Mouse (Mus musculus): ENCODE data around the gene Troap. TPM values are rescaled to one million over a fixed set of nuclear protein-coding genes. Genes with fewer than 3 reads are reported as not detected.
A peak's percentile ranks its signal among the peaks of the same experiment; 100 is the strongest.

The Troap gene
- polyA plus RNA-seq (2014; fragmentation: Nextera tagmentation; extraction: Ambion mirVana), result 33.4 and 37.2 TPM in 2 replicates

GRCm38 (mm10) chr15:99074019-99074599 lies at the start of gene Troap:
Gene Troap (plus strand): TSS chr15:99074575.
- Histone ChIP-seq H3K9ac (ENCODE audit: low read length) (peak within 1 kb of the TSS; percentile 86), H3K36me3 (ENCODE audit: control insufficient read depth, insufficient read depth, low read length) (peaks cover 12% of the 10 kb centered on the region; the same call in 1 of the 2 replicates), H3K4me1 (ENCODE audit: control insufficient read depth, insufficient read depth, low read length) (peaks cover 10% of the 10 kb centered on the region), H3K4me3 (ENCODE audit: low read depth, low read length) (peak within 1 kb of the TSS; percentile 61), H3K4me2 (ENCODE audit: low read depth, severe bottlenecking) (peak within 1 kb of the TSS; percentile 90), H3K27ac (replicated peaks; ENCODE audit: low read depth, low read length) (peak within 1 kb of the TSS; percentile 84), H3K27me3 (ENCODE audit: control insufficient read depth, insufficient read depth, low read length) (no peaks in the 10 kb centered on the region), H3K9me3 (ENCODE audit: control insufficient read depth, low read length) (no peaks in the 10 kb centered on the region)
- 20% methylated on average over 9 of the region's 9 CpGs for WGBS
- DNase-seq (ENCODE audit: low spot score), result no peak
- peak; percentile 49; the same call in 1 of the 2 replicates for ATAC-seq (ENCODE audit: insufficient number of reproducible peaks, low FRiP score, low TSS enrichment, low read depth)

DNA sequence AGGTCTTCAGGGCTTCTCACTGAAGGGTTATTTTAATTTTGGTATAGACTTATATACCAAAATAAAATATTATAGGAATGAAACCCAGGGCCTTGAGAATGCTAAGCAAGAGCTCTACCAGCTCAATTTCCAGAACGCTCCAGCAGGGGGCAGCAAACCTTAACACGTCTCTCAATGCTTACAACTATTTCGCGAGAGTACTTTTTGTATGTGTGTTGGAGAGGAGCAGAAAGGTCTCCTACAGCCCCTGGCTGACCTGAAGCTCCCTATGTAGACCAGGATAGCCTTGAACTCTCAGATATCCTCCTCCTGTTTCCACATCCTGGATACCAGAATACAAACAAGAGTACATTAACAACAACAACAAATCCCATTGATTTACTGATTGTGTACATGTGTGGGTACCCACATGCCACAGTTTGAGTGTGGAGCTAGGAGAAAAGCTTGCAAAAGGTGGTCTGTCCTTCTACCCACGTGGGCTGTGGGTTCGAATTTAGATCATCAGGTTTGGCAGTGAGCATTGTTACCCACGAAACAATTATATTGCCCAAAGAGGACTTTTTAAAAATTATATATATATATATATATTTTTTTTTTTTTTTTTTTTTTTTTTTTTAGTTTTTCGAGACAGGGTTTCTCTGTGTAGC lies 49.6 kb upstream of the Troap start:
- no peaks in the 10 kb centered on the region for H3K27me3 ChIP-seq (ENCODE audit: control insufficient read depth, insufficient read depth, low read length)
- no peaks in the 10 kb centered on the region for H3K4me1 ChIP-seq (ENCODE audit: control insufficient read depth, insufficient read depth, low read length)
- no peak overlapping the region for H3K4me2 ChIP-seq (ENCODE audit: low read depth, severe bottlenecking)
- H3K27ac ChIP-seq (replicated peaks; ENCODE audit: low read depth, low read length), result no peak overlapping the region
- peak; percentile 92 for DNase-seq (ENCODE audit: low spot score)
- H3K9me3 ChIP-seq (ENCODE audit: control insufficient read depth, low read length), result no peaks in the 10 kb centered on the region
- 28% methylated on average over 7 of the region's 8 CpGs for WGBS
- no peaks in the 10 kb centered on the region for H3K36me3 ChIP-seq (ENCODE audit: control insufficient read depth, insufficient read depth, low read length)
- ATAC-seq (ENCODE audit: insufficient number of reproducible peaks, low FRiP score, low TSS enrichment, low read depth), result no peak
- no peak overlapping the region for H3K9ac ChIP-seq (ENCODE audit: low read length)
- H3K4me3 ChIP-seq (ENCODE audit: low read depth, low read length), result no peak overlapping the region

DNA sequence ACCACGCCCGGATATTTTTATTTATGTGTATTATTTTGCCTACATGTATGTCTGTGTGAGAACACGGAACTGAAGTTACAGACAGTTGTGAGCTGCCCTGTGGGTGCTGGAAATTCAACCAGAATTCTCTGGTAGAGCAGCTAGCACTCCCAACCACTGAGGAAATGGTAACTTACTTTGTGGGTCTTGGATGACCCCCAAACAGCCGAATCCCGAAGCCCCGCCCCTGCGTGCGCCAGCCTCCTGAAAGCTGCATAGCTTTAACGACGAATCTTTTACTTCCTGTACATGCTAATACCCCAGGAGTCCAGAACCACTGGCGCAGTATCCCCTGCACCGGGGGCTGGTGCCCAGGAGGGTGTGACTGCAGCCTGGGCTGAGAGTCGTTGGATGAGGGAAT lies 49.0 kb upstream of the Troap start:
- no peak overlapping the region for H3K9ac ChIP-seq (ENCODE audit: low read length)
- H3K36me3 ChIP-seq (ENCODE audit: control insufficient read depth, insufficient read depth, low read length), result no peaks in the 10 kb centered on the region
- no peaks in the 10 kb centered on the region for H3K9me3 ChIP-seq (ENCODE audit: control insufficient read depth, low read length)
- H3K4me1 ChIP-seq (ENCODE audit: control insufficient read depth, insufficient read depth, low read length), result no peaks in the 10 kb centered on the region
- no peak overlapping the region for H3K27ac ChIP-seq (replicated peaks; ENCODE audit: low read depth, low read length)
- no peaks in the 10 kb centered on the region for H3K27me3 ChIP-seq (ENCODE audit: control insufficient read depth, insufficient read depth, low read length)
- H3K4me2 ChIP-seq (ENCODE audit: low read depth, severe bottlenecking), result no peak overlapping the region
- DNase-seq (ENCODE audit: low spot score) (no peak), ATAC-seq (ENCODE audit: insufficient number of reproducible peaks, low FRiP score, low TSS enrichment, low read depth) (no peak)
- no peak overlapping the region for H3K4me3 ChIP-seq (ENCODE audit: low read depth, low read length)
- 70% methylated on average over 13 of the region's 13 CpGs for WGBS

GRCm38 (mm10) chr15:99026259-99026658 lies 48.1 kb upstream of the Troap start:
- no peaks in the 10 kb centered on the region for H3K36me3 ChIP-seq (ENCODE audit: control insufficient read depth, insufficient read depth, low read length)
- no peak overlapping the region for H3K9ac ChIP-seq (ENCODE audit: low read length)
- no peaks in the 10 kb centered on the region for H3K4me1 ChIP-seq (ENCODE audit: control insufficient read depth, insufficient read depth, low read length)
- H3K27ac ChIP-seq (replicated peaks; ENCODE audit: low read depth, low read length), result no peak overlapping the region
- DNase-seq (ENCODE audit: low spot score), result peak; percentile 62
- H3K27me3 ChIP-seq (ENCODE audit: control insufficient read depth, insufficient read depth, low read length), result no peaks in the 10 kb centered on the region
- H3K4me2 ChIP-seq (ENCODE audit: low read depth, severe bottlenecking), result no peak overlapping the region
- no peak for ATAC-seq (ENCODE audit: insufficient number of reproducible peaks, low FRiP score, low TSS enrichment, low read depth)
- 65% methylated on average over 4 of the region's 4 CpGs for WGBS
- H3K4me3 ChIP-seq (ENCODE audit: low read depth, low read length), result no peak overlapping the region
- H3K9me3 ChIP-seq (ENCODE audit: control insufficient read depth, low read length), result no peaks in the 10 kb centered on the region

GRCm38 (mm10) chr15:99027116-99027515 lies 47.3 kb upstream of the Troap start:
- Histone ChIP-seq H3K36me3 (ENCODE audit: control insufficient read depth, insufficient read depth, low read length) (no peaks in the 10 kb centered on the region), H3K27ac (replicated peaks; ENCODE audit: low read depth, low read length) (no peak overlapping the region), H3K4me1 (ENCODE audit: control insufficient read depth, insufficient read depth, low read length) (peaks cover 1% of the 10 kb centered on the region; the same call in 1 of the 2 replicates), H3K9me3 (ENCODE audit: control insufficient read depth, low read length) (no peaks in the 10 kb centered on the region), H3K4me3 (ENCODE audit: low read depth, low read length) (no peak overlapping the region), H3K9ac (ENCODE audit: low read length) (no peak overlapping the region), H3K4me2 (ENCODE audit: low read depth, severe bottlenecking) (no peak overlapping the region), H3K27me3 (ENCODE audit: control insufficient read depth, insufficient read depth, low read length) (no peaks in the 10 kb centered on the region)
- no peak for ATAC-seq (ENCODE audit: insufficient number of reproducible peaks, low FRiP score, low TSS enrichment, low read depth)
- 75% methylated on average over 5 of the region's 5 CpGs for WGBS
- DNase-seq (ENCODE audit: low spot score), result no peak

- H3K36me3 ChIP-seq (ENCODE audit: control insufficient read depth, insufficient read depth, low read length), result no peaks in the 10 kb centered on the region
- no peak for DNase-seq (ENCODE audit: low spot score)
These were observed 45.4 kb upstream of the Troap start for GRCm38 (mm10) chr15:99028874-99029458.

DNA sequence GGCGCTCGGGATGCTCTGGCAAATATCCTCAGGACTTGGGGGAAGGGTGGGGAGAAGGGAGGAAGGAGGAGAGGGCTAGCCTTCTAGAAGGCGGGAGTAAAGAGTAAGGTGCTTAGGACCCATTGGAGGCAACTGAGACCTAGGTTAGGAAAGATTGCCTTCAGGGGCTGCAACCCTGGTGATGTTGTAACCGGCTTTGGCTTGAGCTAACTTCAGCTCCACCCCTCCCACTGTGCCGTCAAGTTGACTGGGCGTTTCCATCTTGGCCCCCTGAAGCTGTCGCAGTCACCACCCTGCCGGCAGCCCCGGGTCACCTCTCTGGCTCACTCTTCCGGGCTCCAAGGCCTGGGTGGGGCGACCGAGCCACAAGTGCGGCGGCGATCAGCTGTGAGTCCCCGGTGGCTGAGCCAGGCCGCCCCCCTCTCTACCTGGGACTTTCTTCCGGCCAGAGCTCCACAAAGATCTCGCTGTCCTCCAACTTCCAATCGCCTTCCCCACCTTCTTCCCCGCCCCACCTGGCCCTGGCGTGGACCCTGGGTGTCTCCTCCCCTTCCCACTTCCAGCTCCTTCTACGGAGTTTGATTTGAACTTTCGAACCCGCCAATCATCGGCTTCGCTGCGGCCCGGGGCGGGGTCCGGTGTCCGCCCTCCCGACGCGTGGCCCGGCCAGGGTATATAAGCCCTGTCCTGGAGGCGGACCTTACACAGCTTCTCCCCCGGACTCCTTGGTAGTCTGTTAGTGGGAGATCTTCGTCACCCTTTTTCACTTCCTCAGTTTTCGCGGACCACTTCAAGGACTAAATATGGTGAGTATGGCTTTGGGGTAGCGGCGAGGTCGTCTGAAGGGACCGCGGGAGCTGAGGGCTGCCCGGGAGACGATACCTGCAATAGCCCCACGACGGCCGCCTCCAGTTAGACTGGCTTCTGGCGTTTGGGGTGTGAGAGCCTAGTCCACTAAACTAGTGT lies 44.5 kb upstream of the Troap start, which contains the start of gene Tuba1c:
Gene Tuba1c (plus strand): TSS at position 273 of the 966 bp plus-strand sequence.
- Histone ChIP-seq H3K4me2 (ENCODE audit: low read depth, severe bottlenecking) (peak within 1 kb of the TSS; percentile 76), H3K4me1 (ENCODE audit: control insufficient read depth, insufficient read depth, low read length) (peaks cover 8% of the 10 kb centered on the region; the same call in 1 of the 2 replicates), H3K27ac (replicated peaks; ENCODE audit: low read depth, low read length) (peak within 1 kb of the TSS; percentile 48; the same call in 1 of the 2 replicates), H3K27me3 (ENCODE audit: control insufficient read depth, insufficient read depth, low read length) (no peaks in the 10 kb centered on the region), H3K4me3 (ENCODE audit: low read depth, low read length) (peak within 1 kb of the TSS; percentile 56), H3K36me3 (ENCODE audit: control insufficient read depth, insufficient read depth, low read length) (peaks cover 2% of the 10 kb centered on the region; the same call in 1 of the 2 replicates), H3K9me3 (ENCODE audit: control insufficient read depth, low read length) (no peaks in the 10 kb centered on the region), H3K9ac (ENCODE audit: low read length) (peak within 1 kb of the TSS; percentile 38)
- ATAC-seq (ENCODE audit: insufficient number of reproducible peaks, low FRiP score, low TSS enrichment, low read depth) (peak; percentile 94), DNase-seq (ENCODE audit: low spot score) (peak; percentile 95)
- under 1% methylated on average over 52 of the region's 52 CpGs for WGBS

More at GRCm38 (mm10) chr15:99028874-99029458, 45.4 kb upstream of the Troap start:
- ATAC-seq (ENCODE audit: insufficient number of reproducible peaks, low FRiP score, low TSS enrichment, low read depth), result 0 out of 2 replicates have a peak, but pooled peaks have one; percentile 14
- peaks cover 8% of the 10 kb centered on the region; the same call in 1 of the 2 replicates for H3K4me1 ChIP-seq (ENCODE audit: control insufficient read depth, insufficient read depth, low read length)
- WGBS, result 4% methylated on average over 10 of the region's 10 CpGs
- peak overlapping the region; percentile 38 for H3K9ac ChIP-seq (ENCODE audit: low read length)
- peak overlapping the region; percentile 56 for H3K4me3 ChIP-seq (ENCODE audit: low read depth, low read length)
- peak overlapping the region; percentile 76 for H3K4me2 ChIP-seq (ENCODE audit: low read depth, severe bottlenecking)
- H3K27me3 ChIP-seq (ENCODE audit: control insufficient read depth, insufficient read depth, low read length), result no peaks in the 10 kb centered on the region
- peak overlapping the region; percentile 48; the same call in 1 of the 2 replicates for H3K27ac ChIP-seq (replicated peaks; ENCODE audit: low read depth, low read length)
- no peaks in the 10 kb centered on the region for H3K9me3 ChIP-seq (ENCODE audit: control insufficient read depth, low read length)

Data from limb, embryonic 11.5 days (tissue).